Mouse (Mus musculus): ENCODE data around the gene Phox2b.

GRCm38 (mm10) chr5:67142622-67143021 lies 43.5 kb upstream of the Phox2b start:
- TF ChIP-seq CTCF (IDR thresholded peaks at IDR 0.05; ENCODE audit: low read depth) = no peak
- no peak for TF ChIP-seq EP300 (IDR thresholded peaks at IDR 0.05; ENCODE audit: low read depth)
